ENCODE assay signal across 24 mouse cellular contexts in genomic region chr7:122558912-122559311, GRCm38 (mm10).
A peak's percentile ranks its signal among the peaks of the same experiment; 100 is the strongest.
DNase-seq lines count a peak whose midpoint lies in the region; ATAC-seq and TF ChIP-seq lines count a peak whose summit lies in the region.
"Had no signal": no experiment of that assay in that cellular context is flagged by ENCODE, and none has a peak within 500 bp of the region (broad histone marks: within the 10 kb centered on the region; RNA-seq: fewer than 3 reads in every experiment).

No protein-coding gene starts in this region.

- no peak overlapping the region for H3K4me3 ChIP-seq in forebrain, embryonic 10.5 days
- no peak overlapping the region for H3K4me3 ChIP-seq in forebrain, postnatal 0 days (ENCODE audit: low read depth, low read length)
- H3K4me3 ChIP-seq in lung, postnatal 0 days (ENCODE audit: low read depth, low read length) = no peak overlapping the region
- H3K4me3 ChIP-seq in forebrain, embryonic 14.5 days (ENCODE audit: low read depth, low read length) = no peak overlapping the region
- H3K4me3 ChIP-seq: embryonic facial prominence, embryonic 13.5 days; heart, adult 2 months; left cerebral cortex, adult 2 months; myocyte had no signal

- TF ChIP-seq CTCF in forebrain, postnatal 0 days (IDR thresholded peaks at IDR 0.05; ENCODE audit: low read depth) = no peak
- no peak for TF ChIP-seq CTCF in lung, postnatal 0 days (IDR thresholded peaks at IDR 0.05)

- no peaks in the 10 kb centered on the region for H3K36me3 ChIP-seq in forebrain, embryonic 10.5 days (replicated peaks)
- H3K36me3 ChIP-seq in forebrain, postnatal 0 days (ENCODE audit: insufficient read depth) = no peaks in the 10 kb centered on the region
- no peaks in the 10 kb centered on the region for H3K36me3 ChIP-seq in lung, postnatal 0 days (ENCODE audit: insufficient read depth, low read length)
- no peaks in the 10 kb centered on the region for H3K36me3 ChIP-seq in forebrain, embryonic 14.5 days (ENCODE audit: control insufficient read depth, insufficient read depth, low read length)
- H3K36me3 ChIP-seq: embryonic facial prominence, embryonic 13.5 days had no signal

- peak; percentile 43 for DNase-seq in forebrain, embryonic 10.5 days (ENCODE audit: extremely low spot score, low spot score)
- no peak for DNase-seq in forebrain, postnatal 0 days
- peak; percentile 5 for DNase-seq in lung, postnatal 0 days (ENCODE audit: low spot score)
- no peak for DNase-seq in lung, postnatal 14 days
- DNase-seq in embryo, embryonic 11 days = peak; percentile 40
- peak; percentile 67 for DNase-seq in forebrain, embryonic 14.5 days (ENCODE audit: low spot score)
- DNase-seq in right cerebral cortex, adult 2 months (ENCODE audit: low spot score in 2 of 2) = no peak
- DNase-seq in spleen, postnatal 14 days (ENCODE audit: low spot score in 2 of 2) = no peak
- DNase-seq: adrenal gland, adult 8-10 months; cerebellum, adult 11-12 months; cerebellum, postnatal 14 days; gastrocnemius, postnatal 14 days; heart, adult 2 months; heart, postnatal 36 days; kidney, postnatal 36 days; right cerebral cortex, postnatal 4 days had no signal

- H3K4me1 ChIP-seq in forebrain, embryonic 10.5 days = peaks cover 48% of the 10 kb centered on the region
- peaks cover 3% of the 10 kb centered on the region; the same call in 1 of the 2 replicates for H3K4me1 ChIP-seq in forebrain, postnatal 0 days (ENCODE audit: insufficient read depth)
- no peaks in the 10 kb centered on the region for H3K4me1 ChIP-seq in lung, postnatal 0 days (ENCODE audit: insufficient read depth, low read depth, low read length)
- H3K4me1 ChIP-seq in forebrain, embryonic 14.5 days (ENCODE audit: control insufficient read depth, insufficient read depth, low read length) = peaks cover 15% of the 10 kb centered on the region

- 31% methylated on average over 6 of the region's 6 CpGs for WGBS in forebrain, embryonic 10.5 days
- 10% methylated on average over 6 of the region's 6 CpGs for WGBS in forebrain, postnatal 0 days
- 15% methylated on average over 6 of the region's 6 CpGs for WGBS in lung, postnatal 0 days
- WGBS in forebrain, embryonic 14.5 days = 6% methylated on average over 6 of the region's 6 CpGs

- no peak for ATAC-seq in forebrain, postnatal 0 days
- ATAC-seq in lung, postnatal 0 days = no peak
- ATAC-seq in forebrain, embryonic 14.5 days = peak; percentile 73
- ATAC-seq: CD4-positive, CD25-positive, alpha-beta regulatory T cell, adult 4 months; intestine, embryonic 16.5 days; Patski had no signal

- no peak overlapping the region for H3K9ac ChIP-seq in forebrain, postnatal 0 days
- no peak overlapping the region for H3K9ac ChIP-seq in lung, postnatal 0 days (replicated peaks; ENCODE audit: low read depth)
- no peak overlapping the region for H3K9ac ChIP-seq in forebrain, embryonic 14.5 days (ENCODE audit: low read length)
- H3K9ac ChIP-seq: embryonic facial prominence, embryonic 13.5 days had no signal

- peaks cover 20% of the 10 kb centered on the region for H3K27me3 ChIP-seq in forebrain, embryonic 10.5 days (ENCODE audit: poor library complexity, severe bottlenecking)
- H3K27me3 ChIP-seq in forebrain, postnatal 0 days (ENCODE audit: insufficient read depth, low read length) = no peaks in the 10 kb centered on the region
- H3K27me3 ChIP-seq in lung, postnatal 0 days (replicated peaks; ENCODE audit: insufficient read depth, low read length) = no peaks in the 10 kb centered on the region
- no peaks in the 10 kb centered on the region for H3K27me3 ChIP-seq in forebrain, embryonic 14.5 days (replicated peaks; ENCODE audit: control insufficient read depth, insufficient read depth, low read length)
- H3K27me3 ChIP-seq: embryonic facial prominence, embryonic 13.5 days; Patski had no signal

- H3K4me2 ChIP-seq in forebrain, postnatal 0 days (ENCODE audit: low read depth) = no peak overlapping the region
- no peak overlapping the region for H3K4me2 ChIP-seq in lung, postnatal 0 days (replicated peaks; ENCODE audit: low read depth, low read length)
- no peak overlapping the region for H3K4me2 ChIP-seq in forebrain, embryonic 14.5 days (ENCODE audit: low read length)
- H3K4me2 ChIP-seq: embryonic facial prominence, embryonic 13.5 days; liver, embryonic 11.5 days had no signal

- TF ChIP-seq EP300 in lung, postnatal 0 days (IDR thresholded peaks at IDR 0.05) = no peak

- H3K27ac ChIP-seq in forebrain, embryonic 10.5 days = peak overlapping the region; percentile 72
- H3K27ac ChIP-seq in forebrain, postnatal 0 days (ENCODE audit: low read depth, low read length) = no peak overlapping the region
- no peak overlapping the region for H3K27ac ChIP-seq in lung, postnatal 0 days (ENCODE audit: low read length)
- H3K27ac ChIP-seq in forebrain, embryonic 14.5 days (ENCODE audit: low read depth, low read length) = no peak overlapping the region
- H3K27ac ChIP-seq: embryonic facial prominence, embryonic 13.5 days; heart, adult 2 months; left cerebral cortex, adult 2 months; stomach, postnatal 0 days had no signal

- H3K9me3 ChIP-seq in forebrain, embryonic 10.5 days = no peaks in the 10 kb centered on the region
- no peaks in the 10 kb centered on the region for H3K9me3 ChIP-seq in forebrain, postnatal 0 days (ENCODE audit: low read length)
- H3K9me3 ChIP-seq in lung, postnatal 0 days (ENCODE audit: low read length) = no peaks in the 10 kb centered on the region
- H3K9me3 ChIP-seq in forebrain, embryonic 14.5 days (replicated peaks; ENCODE audit: control insufficient read depth, low read length) = no peaks in the 10 kb centered on the region
- H3K9me3 ChIP-seq: embryonic facial prominence, embryonic 13.5 days had no signal

Comparison
In these comparisons a context has a peak if more than half of its experiments do, and no peak if none do; other contexts are left out.
1. DNase-seq: peak in forebrain, embryonic 10.5 days (single experiment), lung, postnatal 0 days (single experiment), embryo, embryonic 11 days (single experiment) and forebrain, embryonic 14.5 days (single experiment); none in forebrain, postnatal 0 days (single experiment), lung, postnatal 14 days (single experiment), right cerebral cortex, adult 2 months (0 of 2) and spleen, postnatal 14 days (0 of 2).